Mouse (Mus musculus): ENCODE results near the gene Olfm2.

DNA sequence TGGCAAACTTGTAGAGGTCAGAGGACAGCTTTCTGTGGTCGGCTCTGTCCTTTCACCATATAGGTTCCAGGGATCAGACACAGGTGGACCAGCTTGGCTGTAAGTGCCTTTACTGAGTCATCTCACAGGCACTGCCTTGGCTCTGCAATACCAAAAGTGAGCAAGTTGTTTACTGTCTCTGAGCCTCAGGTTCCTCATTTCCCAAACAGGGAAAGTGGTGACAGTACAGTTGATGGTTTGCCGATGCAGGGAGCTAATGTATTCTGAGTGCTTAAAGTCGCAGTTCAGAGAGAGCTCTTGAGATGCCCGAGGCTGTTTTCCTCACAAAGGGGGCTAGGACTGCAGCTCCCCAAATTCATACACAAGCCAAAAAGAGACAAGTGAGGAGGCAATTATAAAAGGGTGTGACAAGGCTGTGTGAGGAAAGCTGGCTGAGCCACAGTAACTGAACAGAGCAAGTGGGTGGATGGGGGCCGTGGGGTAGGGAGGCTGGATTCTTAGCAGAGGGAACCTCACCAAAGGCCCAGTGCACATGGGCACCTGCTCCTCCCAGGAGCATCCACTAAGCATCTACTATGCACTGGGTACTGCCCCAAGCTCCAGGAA, 49.9 kb downstream of the Olfm2 start:
- TF ChIP-seq CTCF (IDR thresholded peaks at IDR 0.05; ENCODE audit: low read depth, low read length), result no peak
- no peak for TF ChIP-seq GATA2 (IDR thresholded peaks at IDR 0.05; ENCODE audit: borderline replicate concordance, low read depth, low read length)

Measured in G1E (cell line).